Mouse (Mus musculus) CH12.LX (cell line): Measurements from ENCODE around the gene Ntng1.

Source experiments
- IRF4 ChIP-seq: IDR thresholded peaks from 2 replicates; pipeline ENCODE4 v1.6.1; 2014; ENCODE audit warnings: low read depth, mild to moderate bottlenecking, inconsistent platforms, low read length, improper control_type of control experiment
- TBP ChIP-seq: conservative IDR thresholded peaks from 2 replicates; pipeline ENCODE4 v1.6.1; 2011; ENCODE audit warnings: low read depth, low read length, improper control_type of control experiment
- TCF12 ChIP-seq: IDR thresholded peaks from 2 replicates; pipeline ENCODE4 v1.6.1; 2014; ENCODE audit warnings: low read depth, mild to moderate bottlenecking, inconsistent platforms, low read length, improper control_type of control experiment

DNA sequence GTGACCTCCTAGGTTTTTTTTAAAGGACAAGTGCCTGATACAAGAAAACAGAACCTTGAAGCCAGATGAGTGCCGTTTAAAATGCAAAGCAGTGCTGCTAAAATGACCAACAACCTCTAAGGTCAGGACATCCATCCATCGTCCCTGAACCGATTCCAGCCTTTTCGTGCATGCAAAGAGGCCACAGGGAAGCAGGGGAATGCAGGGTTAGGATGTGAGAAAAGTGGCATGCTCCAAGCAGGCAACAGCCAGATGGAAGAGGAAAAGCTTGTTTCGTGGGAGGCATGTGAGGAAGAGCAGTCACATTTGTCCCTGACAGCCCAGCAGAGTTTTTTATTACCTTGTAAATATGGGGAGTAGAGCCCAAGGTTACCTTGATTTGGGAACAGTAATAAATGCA is 360.6 kb downstream of the Ntng1 start:
- TF ChIP-seq TBP (no peak), IRF4 (no peak), TCF12 (no peak)
